Mouse (Mus musculus) erythroblast, adult 5-6 weeks (primary cell): ENCODE measurements around the gene Rpa1. TPM values are rescaled to one million over a fixed set of nuclear protein-coding genes. Genes with fewer than 3 reads are reported as not detected.
"Not testable (repeated sequence)": the region's sequence is repeated elsewhere in the genome, so short reads cannot be mapped to it uniquely, and the experiment has no call there.

ENCODE experiments used
- ATAC-seq: replicated peaks from 2 replicates; pipeline ENCODE4 v1.8.0; 2016; ENCODE audit warnings: moderate number of reproducible peaks, mild to moderate bottlenecking, moderate TSS enrichment, inconsistent platforms; ENCODE audit not compliant: poor library complexity, low FRiP score, severe bottlenecking
- total RNA-seq, 2 experiments: library from RNA; stranded (forward) in 1 of 2; stranded (reverse) in 1 of 2; fragments of 150-400 nt in 1 of 2; fragments of 200-764, 138-1000 nt in 1 of 2; gene quantifications; 2 replicates each; pipeline versions ENCODE4 v1.2.3 to v1.2.4; 2015 to 2017; ENCODE audit warnings: low replicate concordance in 2 of 2

The Rpa1 gene
- total RNA-seq, 2 experiments from 2014 or later, result 7.5 to 64.4 TPM

GRCm38 (mm10) chr11:75325116-75325968, 22.8 kb downstream of the Rpa1 start:
- no peak for ATAC-seq

DNA sequence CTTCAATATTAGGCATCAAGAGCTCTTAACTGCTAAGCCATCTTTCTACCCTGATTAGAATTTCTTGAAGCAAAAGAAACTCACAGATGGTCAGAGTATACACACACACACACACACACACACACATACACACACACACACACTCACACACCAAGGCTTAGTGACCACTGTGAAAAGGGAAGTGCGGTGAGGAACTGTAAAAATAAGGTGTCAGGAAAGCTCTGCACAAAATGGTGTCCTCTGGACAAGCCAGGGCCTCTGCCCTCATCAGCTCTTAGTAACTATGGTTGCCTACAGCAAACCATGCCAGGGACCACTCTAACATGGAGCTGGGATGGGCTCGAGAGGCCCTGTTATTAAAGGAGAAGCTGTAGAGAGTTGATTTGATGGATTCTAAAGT, 23.7 kb downstream of the Rpa1 start:
- no peak for ATAC-seq

GRCm38 (mm10) chr11:75323326-75323737, 24.8 kb downstream of the Rpa1 start:
- no peak for ATAC-seq

DNA sequence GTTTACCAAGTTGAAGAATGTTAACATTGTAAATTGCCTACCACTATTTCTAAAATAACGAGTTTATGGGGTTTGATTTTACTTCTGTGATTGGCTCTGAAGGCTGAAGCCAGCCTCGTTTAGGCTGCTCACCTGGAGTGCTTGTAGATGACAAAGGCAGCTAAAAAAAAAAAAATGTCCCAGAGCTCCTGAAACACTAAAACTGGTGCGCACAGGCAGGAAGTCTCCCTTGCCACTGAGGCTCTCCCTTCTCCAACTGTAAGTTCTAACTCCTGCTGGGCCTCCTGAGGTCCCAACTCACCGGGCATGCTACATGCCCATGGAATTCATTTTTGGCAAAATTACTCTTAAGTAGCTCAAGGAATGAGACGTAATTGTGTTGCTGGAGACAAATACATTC, 28.9 kb downstream of the Rpa1 start:
- ATAC-seq, result no peak

- ATAC-seq, result no peak
Observed at GRCm38 (mm10) chr11:75318351-75319221, 29.5 kb downstream of the Rpa1 start.

DNA sequence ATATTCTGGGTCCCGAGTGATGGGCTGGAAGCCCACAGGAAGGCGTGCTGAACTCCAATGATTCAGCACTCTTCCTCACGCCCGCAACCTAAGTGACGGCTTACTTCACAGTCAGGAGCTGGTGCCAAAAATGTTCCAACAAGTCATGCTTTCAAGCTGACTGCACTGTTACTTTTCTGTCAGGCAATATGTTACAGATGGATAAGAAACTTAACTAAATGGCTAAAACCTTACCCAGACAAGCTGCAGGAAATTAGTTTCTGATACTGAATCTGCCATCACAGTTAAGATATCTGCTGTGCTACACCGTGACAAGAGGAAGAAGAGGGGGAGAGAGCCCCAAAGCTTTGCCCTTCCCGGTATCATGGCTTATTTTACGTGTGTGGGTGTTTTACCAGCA, 34.3 kb downstream of the Rpa1 start:
- ATAC-seq, result peak; percentile 72

GRCm38 (mm10) chr11:75311751-75312150, 36.4 kb downstream of the Rpa1 start:
- no peak for ATAC-seq

GRCm38 (mm10) chr11:75310813-75311212, 37.3 kb downstream of the Rpa1 start:
- no peak for ATAC-seq

DNA sequence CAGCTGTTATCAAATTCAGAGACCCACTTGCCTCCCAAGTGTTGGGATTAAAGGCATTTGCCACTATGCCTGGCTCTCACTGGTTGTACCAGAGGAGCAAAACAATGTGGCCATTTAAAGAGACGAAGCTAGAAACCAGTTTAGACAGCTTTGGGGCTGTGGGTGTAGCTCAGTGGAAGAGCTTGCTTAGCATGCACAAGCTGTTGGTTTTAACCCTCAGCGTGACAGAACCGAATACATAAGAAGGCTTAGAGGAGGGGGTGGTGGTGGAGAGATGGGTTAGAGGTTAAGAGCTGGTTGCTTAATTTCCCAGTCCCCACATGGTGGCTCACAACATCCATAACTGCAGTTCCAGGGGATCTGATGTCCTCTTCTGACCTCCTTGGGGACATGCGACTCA, 39.5 kb downstream of the Rpa1 start:
- ATAC-seq, result no peak

GRCm38 (mm10) chr11:75304797-75305196, 43.3 kb downstream of the Rpa1 start:
- ATAC-seq, result no peak

GRCm38 (mm10) chr11:75300954-75301353, 47.2 kb downstream of the Rpa1 start:
- no peak for ATAC-seq

DNA sequence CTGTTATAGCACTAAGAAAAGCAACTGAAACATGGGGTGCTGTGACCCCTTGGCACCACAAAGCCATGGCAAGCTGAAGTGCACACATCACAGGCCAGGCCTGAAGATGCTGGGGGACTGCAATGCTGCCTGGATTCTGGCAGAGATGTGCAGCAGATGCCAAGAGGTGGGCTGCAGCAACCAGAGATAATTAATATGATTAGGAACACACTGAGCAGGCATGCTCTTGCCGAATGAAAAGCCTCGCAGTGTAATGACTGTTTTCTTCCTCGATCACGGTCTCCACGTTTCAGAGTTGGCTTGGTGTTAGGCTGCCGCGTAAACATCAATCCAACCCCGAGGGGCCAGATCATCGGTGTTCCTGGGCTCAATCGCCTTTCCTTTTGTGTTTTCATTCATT, 48.3 kb downstream of the Rpa1 start:
- no peak for ATAC-seq

GRCm38 (mm10) chr11:75298491-75298890, 49.6 kb downstream of the Rpa1 start:
- ATAC-seq, result no peak

DNA sequence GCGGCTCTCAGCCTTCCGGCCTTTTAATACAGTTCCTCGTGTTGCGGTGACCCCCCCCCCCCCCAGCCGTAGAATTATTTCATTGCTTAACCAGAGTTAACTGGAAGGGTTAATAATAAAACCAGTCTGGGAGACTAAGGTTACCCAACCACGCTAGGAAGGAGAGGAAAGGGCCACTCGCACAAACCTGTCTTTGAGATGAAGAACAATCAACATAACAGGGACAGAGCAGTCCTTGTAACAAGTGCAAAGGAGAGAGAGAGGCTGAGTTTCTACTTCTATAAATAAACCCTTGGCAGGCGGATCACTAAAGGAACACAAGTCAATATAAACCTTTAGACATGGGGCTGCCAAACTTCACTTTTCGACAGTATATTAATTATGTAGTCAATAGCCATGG, 50.5 kb downstream of the Rpa1 start:
- ATAC-seq, result no peak

- ATAC-seq, result no peak
Observed at GRCm38 (mm10) chr11:75296406-75297005, 51.6 kb downstream of the Rpa1 start.

DNA sequence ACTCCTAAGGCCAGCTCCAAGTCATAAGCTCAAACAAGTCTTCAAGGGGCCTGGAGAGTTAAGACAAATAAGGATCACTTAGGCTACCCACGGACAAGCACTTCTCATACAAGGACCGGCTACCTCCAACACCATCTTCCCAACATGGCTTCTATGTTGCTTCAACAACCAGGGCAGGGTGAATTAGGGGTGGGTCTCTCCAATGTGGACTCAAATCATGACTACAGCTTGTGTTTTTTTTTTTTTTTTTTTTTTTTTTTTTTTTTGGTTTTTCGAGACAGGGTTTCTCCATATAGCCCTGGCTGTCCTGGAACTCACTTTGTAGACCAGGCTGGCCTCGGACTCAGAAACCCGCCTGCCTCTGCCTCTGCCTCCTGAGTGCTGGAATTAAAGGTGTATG, 52.6 kb downstream of the Rpa1 start:
- not testable (repeated sequence) for ATAC-seq

GRCm38 (mm10) chr11:75294862-75295261, 53.3 kb downstream of the Rpa1 start:
- no peak for ATAC-seq

GRCm38 (mm10) chr11:75293852-75294361, 54.2 kb downstream of the Rpa1 start:
- no peak for ATAC-seq

DNA sequence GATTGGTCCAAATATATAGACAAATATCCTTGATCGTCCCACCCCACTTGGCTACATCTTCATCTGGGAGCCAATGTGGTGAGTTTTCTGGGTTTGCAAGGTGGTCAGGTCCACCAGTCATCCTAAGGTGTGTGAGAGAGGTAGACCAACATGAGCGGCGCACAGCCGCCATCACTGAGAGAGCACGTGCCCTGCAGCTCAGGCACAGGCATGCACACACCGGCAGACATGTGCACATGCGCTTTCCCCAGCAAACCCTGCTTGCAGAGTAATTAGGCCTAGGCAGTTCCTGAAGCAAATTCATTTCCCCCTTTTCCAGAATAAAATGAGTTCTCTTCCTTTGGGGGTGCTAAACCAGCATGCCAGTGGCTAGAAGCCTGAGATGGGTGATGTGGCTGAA, 55.8 kb downstream of the Rpa1 start:
- no peak for ATAC-seq
